Mouse (Mus musculus): ENCODE results near the gene Gm3033.
"Not testable (repeated sequence)": the region's sequence is repeated elsewhere in the genome, so short reads cannot be mapped to it uniquely, and the experiment has no call there.

Gm3033 gene

GRCm38 (mm10) chr14:3845945-3846344, at the start of gene Gm3033:
Gm3033 (plus strand) TSS chr14:3846245.
- not testable (repeated sequence) for DNase-seq (ENCODE audit: low spot score in 2 of 2)

- DNase-seq (ENCODE audit: low spot score in 2 of 2), result not testable (repeated sequence)
Measured at GRCm38 (mm10) chr14:3809774-3810173, 36.3 kb upstream of the Gm3033 start, which contains the start of gene Gm3002. Gm3002 (plus strand) TSS chr14:3810074.

- not testable (repeated sequence) for DNase-seq (ENCODE audit: low spot score in 2 of 2)
Measured at GRCm38 (mm10) chr14:3883872-3884271, 37.8 kb downstream of the Gm3033 start, which contains the start of gene Gm2916. Gm2916 (plus strand) TSS chr14:3884172.
